Comparison of ENCODE assay signal across 13 mouse cellular contexts in the genomic region with DNA sequence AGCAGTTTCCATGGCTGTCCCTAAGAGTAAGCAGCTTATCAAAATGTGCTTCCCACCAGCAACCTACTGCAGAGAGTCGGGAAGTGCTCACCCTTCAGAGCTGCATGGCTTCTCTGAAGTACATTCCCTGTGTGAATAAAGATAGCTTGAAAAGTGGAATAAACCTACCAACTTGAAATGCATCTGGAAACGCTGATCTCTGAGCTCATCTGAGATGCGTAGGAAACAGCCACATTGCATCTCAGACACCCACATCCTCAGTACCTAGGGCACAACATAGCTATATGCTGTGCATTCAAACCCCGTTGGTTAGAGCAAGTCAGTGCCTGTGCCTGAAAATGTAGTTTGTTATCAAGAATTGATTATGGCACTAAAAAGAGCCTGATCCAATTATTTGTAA.
"Had no signal": no experiment of that assay in that cellular context is flagged by ENCODE, and none has a peak within 500 bp of the region (broad histone marks: within the 10 kb centered on the region; RNA-seq: fewer than 3 reads in every experiment).

No protein-coding gene starts in this region.

- DNase-seq: gastrocnemius, adult 2 months; gastrocnemius, postnatal 10 days; gastrocnemius, postnatal 25 days; heart, adult 2 months; heart, postnatal 14 days; heart, postnatal 4 days; kidney, adult 2 months; kidney, adult 9 months; kidney, postnatal 14 days; kidney, postnatal 36 days; layer of hippocampus, adult 9-11 months; layer of hippocampus, postnatal 36 days; left cerebral cortex, postnatal 4 days had no signal
